Mouse (Mus musculus) ES-E14 (cell line): ENCODE measurements at regions not wholly inside any gene's neighbourhood (a gene's known extent, or its start where the extent isn't known, plus 50 kb on each side); places are given as distances from the start of the nearest gene placed in this dataset.

Experiments used
- DNase-seq: peaks from one replicate; pipeline ENCODE4 v3.0.0-alpha.2; 2013; ENCODE audit warnings: low read depth, low spot score
- H3K27ac ChIP-seq: 2 replicates; pipeline ENCODE4 v1.5.1; 2012; ENCODE audit warnings: low read depth, mild to moderate bottlenecking, low read length, moderate library complexity, mixed read lengths; ENCODE audit not compliant: poor library complexity, insufficient read depth, severe bottlenecking
- H3K36me3 ChIP-seq: 2 replicates; pipeline ENCODE4 v1.6.1; 2012; ENCODE audit warnings: mild to moderate bottlenecking, low read length, moderate library complexity, mixed read lengths; ENCODE audit not compliant: control insufficient read depth, poor library complexity, insufficient read depth, severe bottlenecking
- H3K4me1 ChIP-seq, 2 experiments: fragments of 150-350 bp in 1 of 2; sonication (generic) in 1 of 2; 2 replicates each; pipeline ENCODE4 v1.6.1; 2012; ENCODE audit warnings: low read length in 2 of 2, mild to moderate bottlenecking in 1 of 2, mixed read lengths in 1 of 2; ENCODE audit not compliant: control insufficient read depth in 2 of 2, insufficient read depth in 2 of 2, poor library complexity in 1 of 2
- H3K4me3 ChIP-seq, 2 experiments: fragments of 150-350 bp in 1 of 2; sonication (generic) in 1 of 2; 2 replicates each; pipeline ENCODE4 v1.5.1; 2012; ENCODE audit warnings: low read length in 2 of 2, low read depth in 1 of 2, mild to moderate bottlenecking in 1 of 2, mixed read lengths in 1 of 2; ENCODE audit not compliant: insufficient read depth in 1 of 2, poor library complexity in 1 of 2, severe bottlenecking in 1 of 2
- H3K9ac ChIP-seq: 2 replicates; pipeline ENCODE4 v1.6.1; 2012; ENCODE audit warnings: low read depth, mild to moderate bottlenecking, low read length, mixed read lengths; ENCODE audit not compliant: poor library complexity, insufficient read depth, severe bottlenecking
- H3K9me3 ChIP-seq: fragments of 150-350 bp; sonication (generic); 2 replicates; pipeline ENCODE4 v1.6.1; 2012; ENCODE audit warnings: low read depth, mild to moderate bottlenecking, low read length; ENCODE audit not compliant: control insufficient read depth, insufficient read depth
- CHD2 ChIP-seq: IDR thresholded peaks from 2 replicates; pipeline ENCODE4 v1.6.1; 2014; ENCODE audit warnings: mild to moderate bottlenecking, low read depth, low read length, inconsistent platforms
- HCFC1 ChIP-seq: IDR thresholded peaks from 2 replicates; pipeline ENCODE4 v1.6.1; 2012; ENCODE audit warnings: low read length, inconsistent platforms, borderline replicate concordance; ENCODE audit not compliant: insufficient read depth
- MAFK ChIP-seq: IDR thresholded peaks from 2 replicates; pipeline ENCODE4 v1.6.1; 2014; ENCODE audit warnings: mild to moderate bottlenecking, low read depth, low read length, inconsistent platforms; ENCODE audit not compliant: insufficient read depth
- ZC3H11A ChIP-seq: IDR thresholded peaks from 2 replicates; pipeline ENCODE4 v1.6.1; 2012; ENCODE audit warnings: low read depth, mild to moderate bottlenecking, inconsistent platforms, low read length, borderline replicate concordance
- ZNF384 ChIP-seq: IDR thresholded peaks from 2 replicates; pipeline ENCODE4 v1.6.1; 2012; ENCODE audit warnings: low read depth, low read length, inconsistent platforms
- in situ Hi-C, 2 experiments: fragments of 600-800 bp; cut with MboI; formaldehyde crosslinking; loops; one replicate each; pipeline ENCODE4 v1.15.1; 2025; ENCODE audit warnings: low sequenced_read_pairs in 2 of 2, inconsistent platforms in 1 of 2; ENCODE audit not compliant: unreplicated experiment in 2 of 2

DNA sequence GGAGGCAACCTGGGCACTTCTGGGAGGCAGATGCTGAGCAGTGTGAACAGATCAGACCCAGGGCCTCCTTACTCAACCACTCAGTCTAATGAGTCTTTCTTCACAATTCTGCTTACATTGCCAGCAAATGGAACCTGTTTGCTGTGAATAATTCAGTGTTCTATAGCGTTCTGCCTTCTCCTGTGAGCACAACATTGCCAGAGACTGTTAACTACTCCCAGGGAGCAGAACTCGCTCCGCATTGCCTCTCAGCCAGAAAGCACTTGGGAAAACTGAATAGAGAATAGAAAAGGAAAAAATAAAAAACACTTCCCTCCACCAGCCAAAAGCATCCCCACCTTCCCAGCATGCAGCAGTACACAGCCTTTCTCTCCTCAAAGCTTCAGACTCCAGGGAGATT, 51.5 kb downstream of the Aym1 start:
- TF ChIP-seq MAFK (no peak), CHD2 (no peak), HCFC1 (no peak), ZC3H11A (no peak), ZNF384 (no peak)
- Histone ChIP-seq H3K36me3 (no peaks in the 10 kb centered on the region), H3K9me3 (no peaks in the 10 kb centered on the region), H3K27ac (no peak overlapping the region), H3K4me3 (no peak overlapping the region), H3K9ac (no peak overlapping the region), H3K4me1 (no peaks in the 10 kb centered on the region; a peak in 1 of 4 replicates)
- no peak for DNase-seq
- in situ Hi-C loops = no loop called here

DNA sequence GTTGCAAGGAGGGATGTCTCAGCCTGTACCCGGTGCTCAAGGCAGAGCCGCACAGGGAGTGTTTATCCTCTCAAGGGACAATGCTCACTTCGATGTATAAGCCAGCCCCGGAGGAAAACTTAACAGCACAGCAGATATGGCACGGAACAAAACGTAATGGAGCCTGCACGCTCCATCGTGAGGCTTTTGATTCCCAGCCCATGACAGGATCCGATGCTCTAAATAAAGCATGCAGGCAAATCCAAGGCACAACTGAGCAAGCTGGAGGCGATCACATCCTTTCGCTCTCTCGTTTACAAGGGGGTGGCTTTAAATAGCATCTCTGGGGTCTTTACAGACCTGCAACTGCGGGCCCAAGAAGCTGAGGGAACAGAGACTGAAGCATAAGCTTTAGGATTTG, 53.9 kb downstream of the Aym1 start:
- H3K4me1 ChIP-seq = no peaks in the 10 kb centered on the region; a peak in 1 of 4 replicates
- H3K36me3 ChIP-seq = no peaks in the 10 kb centered on the region
- no peak overlapping the region for H3K4me3 ChIP-seq
- H3K27ac ChIP-seq = no peak overlapping the region
- H3K9me3 ChIP-seq = no peaks in the 10 kb centered on the region
- TF ChIP-seq ZC3H11A (no peak), MAFK (no peak), ZNF384 (no peak), CHD2 (no peak), HCFC1 (no peak)
- in situ Hi-C loops = no loop called here
- no peak overlapping the region for H3K9ac ChIP-seq
- no peak for DNase-seq

DNA sequence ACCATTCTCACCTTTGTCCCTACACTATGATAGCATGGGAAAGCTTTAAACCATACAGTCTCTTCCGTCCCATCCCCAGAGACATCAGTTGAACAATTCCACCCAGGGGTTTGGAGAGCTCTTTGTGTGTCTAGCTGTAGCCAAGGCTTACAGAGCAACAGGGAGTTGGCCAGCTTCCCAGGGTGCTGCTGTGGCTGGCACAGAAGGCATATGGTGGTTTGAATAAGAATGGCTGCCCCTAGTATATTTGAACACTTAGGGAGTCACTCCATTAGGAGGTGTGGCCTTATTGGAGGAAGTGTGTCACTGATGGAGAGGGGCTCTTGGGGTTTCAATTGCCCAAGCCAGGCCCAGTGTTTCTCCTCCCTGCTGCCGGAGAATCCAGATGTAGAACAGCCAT, 57.5 kb downstream of the Aym1 start:
- no peak for DNase-seq
- H3K36me3 ChIP-seq = no peaks in the 10 kb centered on the region
- H3K4me3 ChIP-seq = no peak overlapping the region
- no peak for TF ChIP-seq ZNF384
- no peak for TF ChIP-seq MAFK
- TF ChIP-seq HCFC1 = no peak
- no peak for TF ChIP-seq CHD2
- TF ChIP-seq ZC3H11A = no peak
- H3K9ac ChIP-seq = no peak overlapping the region
- in situ Hi-C loops = no loop called here
- peaks cover 0 to 6% of the 10 kb centered on the region in 2 experiments; a peak in 2 of 4 replicates for H3K4me1 ChIP-seq
- H3K9me3 ChIP-seq = no peaks in the 10 kb centered on the region
- no peak overlapping the region for H3K27ac ChIP-seq

DNA sequence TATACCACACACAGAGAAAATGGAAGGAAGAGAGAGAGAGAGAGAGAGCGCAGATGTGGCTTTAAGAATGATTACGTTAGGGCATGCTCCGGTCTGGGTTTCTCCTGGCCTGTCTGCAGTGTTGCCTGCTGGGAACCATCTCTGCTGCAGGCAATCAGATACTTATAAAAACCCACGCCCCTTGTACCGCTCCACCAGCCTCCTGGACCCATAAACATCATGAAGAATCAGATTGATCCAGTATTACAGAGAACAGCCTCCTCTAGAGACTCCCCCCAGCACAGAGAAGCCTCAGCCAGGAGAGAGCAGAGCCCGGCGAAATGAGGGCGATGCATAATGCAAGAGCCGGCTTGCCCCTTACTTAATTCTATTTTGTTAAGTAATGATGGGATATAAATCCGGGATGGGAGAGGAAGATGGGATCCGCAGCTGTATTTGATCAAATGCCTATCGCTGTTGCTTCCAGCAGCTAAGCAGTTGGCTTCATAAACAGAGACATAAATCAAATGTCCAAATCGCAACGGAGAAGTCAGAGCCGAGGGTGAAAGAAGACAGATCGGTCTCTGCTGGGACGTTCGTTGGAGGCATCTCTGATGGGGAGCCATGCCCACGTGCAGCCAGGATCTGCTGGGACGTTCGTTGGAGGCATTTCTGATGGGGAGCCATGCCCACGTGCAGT, 61.4 kb downstream of the Aym1 start:
- DNase-seq = no peak
- Histone ChIP-seq H3K9ac (no peak overlapping the region), H3K4me1 (peaks cover 8 to 28% of the 10 kb centered on the region in 2 experiments; a peak in 3 of 4 replicates), H3K4me3 (no peak overlapping the region), H3K27ac (no peak overlapping the region), H3K36me3 (no peaks in the 10 kb centered on the region), H3K9me3 (no peaks in the 10 kb centered on the region)
- in situ Hi-C loops = no loop called here
- TF ChIP-seq HCFC1 = no peak
- no peak for TF ChIP-seq CHD2
- TF ChIP-seq ZC3H11A = no peak
- no peak for TF ChIP-seq MAFK
- TF ChIP-seq ZNF384 = no peak

DNA sequence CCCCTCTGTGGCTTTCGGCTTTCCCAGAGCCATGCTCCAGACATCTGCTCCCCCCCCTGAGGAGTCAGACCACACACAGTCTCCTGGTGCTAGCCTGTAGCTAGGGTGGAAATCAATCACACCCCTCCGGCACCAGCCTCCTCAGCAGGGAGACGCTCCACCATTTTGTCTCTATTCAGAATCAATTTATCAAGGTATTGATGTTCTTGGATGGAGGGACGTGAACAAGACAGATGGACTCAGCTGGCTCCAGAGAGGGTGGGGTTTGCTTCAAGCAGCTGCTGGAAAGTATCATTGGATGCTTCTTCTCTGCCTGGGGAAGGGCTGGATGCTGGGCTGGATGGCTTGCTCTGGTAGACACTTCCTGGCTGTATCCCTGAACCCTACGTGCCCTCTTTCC, 63.5 kb downstream of the Aym1 start:
- TF ChIP-seq CHD2 (no peak), MAFK (no peak), ZC3H11A (no peak), ZNF384 (no peak), HCFC1 (no peak)
- in situ Hi-C loops = no loop called here
- 0 out of 2 replicates have a peak overlapping the region, but pooled peaks have one; percentile 47 for H3K9ac ChIP-seq
- H3K9me3 ChIP-seq = no peaks in the 10 kb centered on the region
- peaks cover 8 to 28% of the 10 kb centered on the region in 2 experiments; a peak in 3 of 4 replicates for H3K4me1 ChIP-seq
- DNase-seq = peak; percentile 69
- peak overlapping the region; percentile 96 for H3K27ac ChIP-seq
- H3K36me3 ChIP-seq = no peaks in the 10 kb centered on the region
- peak overlapping the region in 1 of 2 experiments; percentile 5; a peak in 1 of 4 replicates for H3K4me3 ChIP-seq
